Mouse (Mus musculus): Measurements from ENCODE around the gene Ksr1. TPM values are rescaled to one million over a fixed set of nuclear protein-coding genes. Genes with fewer than 3 reads are reported as not detected.

Ksr1 gene
- polyA plus RNA-seq, 1 experiment from 2014 or later: 10.8 TPM

DNA sequence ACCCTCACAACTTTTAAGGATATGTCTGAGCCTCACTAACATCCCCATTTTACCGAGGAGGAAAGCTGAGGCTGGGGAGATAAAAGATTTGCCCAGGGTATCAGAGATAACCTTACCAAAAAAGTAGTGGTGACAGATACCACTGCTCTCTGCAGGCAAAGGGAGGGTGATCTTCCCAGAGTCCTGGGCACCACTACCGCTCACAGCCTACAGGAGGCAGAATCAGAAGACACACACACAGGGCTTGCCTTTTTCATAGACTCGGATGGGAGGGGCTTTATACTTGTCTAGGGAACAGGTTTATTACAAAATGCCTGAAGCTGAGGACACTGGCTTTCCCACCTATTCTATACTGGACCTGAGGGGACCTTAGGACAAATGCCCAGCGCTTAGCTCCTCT lies 43.9 kb downstream of the Ksr1 start:
- no peak overlapping the region; the same call in 1 of the 2 replicates for H3K27ac ChIP-seq (replicated peaks; ENCODE audit: low read depth, low read length)
- 56% methylated on average over 4 of the region's 4 CpGs for WGBS
- peaks cover 11% of the 10 kb centered on the region for H3K4me1 ChIP-seq (ENCODE audit: control insufficient read depth, insufficient read depth, low read length)
- no peaks in the 10 kb centered on the region for H3K27me3 ChIP-seq (replicated peaks; ENCODE audit: control insufficient read depth, insufficient read depth, low read length)
- H3K36me3 ChIP-seq (ENCODE audit: control insufficient read depth, insufficient read depth, low read length): no peaks in the 10 kb centered on the region
- H3K9ac ChIP-seq (ENCODE audit: low read depth, low read length): no peak overlapping the region
- no peak overlapping the region for H3K4me3 ChIP-seq (ENCODE audit: low read depth, low read length)
- DNase-seq (ENCODE audit: low spot score) (no peak), ATAC-seq (ENCODE audit: low read depth) (no peak)
- no peak overlapping the region for H3K4me2 ChIP-seq (ENCODE audit: low read depth, low read length)
- H3K9me3 ChIP-seq (ENCODE audit: control insufficient read depth, low read length): no peaks in the 10 kb centered on the region

DNA sequence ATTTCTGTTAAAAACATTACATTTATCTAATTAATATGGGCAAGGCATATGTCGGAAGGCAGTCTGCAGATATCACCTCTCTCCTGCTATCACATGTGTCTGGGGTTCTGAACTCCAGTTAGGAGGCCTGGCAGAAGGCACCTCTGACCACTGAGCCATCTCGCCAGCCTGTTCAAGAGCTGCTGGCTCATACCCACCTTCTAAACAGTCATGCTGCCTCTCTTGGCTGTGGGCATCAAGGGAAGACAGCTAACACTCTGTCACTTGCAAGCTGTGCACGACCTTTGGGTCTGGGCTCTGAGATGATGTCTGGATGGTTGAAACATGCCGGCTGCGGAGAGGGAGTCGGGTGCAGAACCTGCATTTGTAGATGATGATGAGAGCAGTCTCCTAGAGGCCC lies 44.6 kb downstream of the Ksr1 start:
- Histone ChIP-seq H3K27ac (replicated peaks; ENCODE audit: low read depth, low read length) (no peak overlapping the region), H3K36me3 (ENCODE audit: control insufficient read depth, insufficient read depth, low read length) (no peaks in the 10 kb centered on the region), H3K9me3 (ENCODE audit: control insufficient read depth, low read length) (no peaks in the 10 kb centered on the region), H3K4me2 (ENCODE audit: low read depth, low read length) (no peak overlapping the region), H3K9ac (ENCODE audit: low read depth, low read length) (no peak overlapping the region), H3K4me3 (ENCODE audit: low read depth, low read length) (no peak overlapping the region), H3K27me3 (replicated peaks; ENCODE audit: control insufficient read depth, insufficient read depth, low read length) (no peaks in the 10 kb centered on the region), H3K4me1 (ENCODE audit: control insufficient read depth, insufficient read depth, low read length) (peaks cover 16% of the 10 kb centered on the region)
- DNase-seq (ENCODE audit: low spot score) (no peak), ATAC-seq (ENCODE audit: low read depth) (no peak)
- WGBS: 89% methylated on average over 6 of the region's 6 CpGs

DNA sequence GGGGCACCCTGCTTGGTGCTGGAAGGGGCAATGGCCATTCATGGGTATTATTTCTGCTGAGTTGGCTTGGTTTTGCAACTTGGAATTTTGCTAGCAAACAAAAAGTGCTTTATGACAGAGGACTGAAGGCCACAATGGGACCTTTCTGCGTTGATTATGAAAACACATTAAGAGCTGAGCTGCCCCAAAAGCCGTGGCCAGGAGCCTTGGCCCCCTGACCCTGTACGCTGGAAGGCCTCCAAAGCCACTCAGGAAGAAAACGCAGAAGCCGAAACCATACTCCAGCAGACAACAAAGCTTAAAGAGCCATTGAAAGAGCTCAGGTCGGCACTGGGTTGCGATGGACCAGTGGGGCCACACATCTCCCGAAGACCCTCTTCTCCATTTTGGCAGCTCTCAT lies 47.2 kb downstream of the Ksr1 start:
- Histone ChIP-seq H3K4me1 (ENCODE audit: control insufficient read depth, insufficient read depth, low read length) (peaks cover 34% of the 10 kb centered on the region), H3K4me2 (ENCODE audit: low read depth, low read length) (no peak overlapping the region), H3K9ac (ENCODE audit: low read depth, low read length) (no peak overlapping the region), H3K27me3 (replicated peaks; ENCODE audit: control insufficient read depth, insufficient read depth, low read length) (no peaks in the 10 kb centered on the region), H3K27ac (replicated peaks; ENCODE audit: low read depth, low read length) (peak overlapping the region; percentile 28), H3K9me3 (ENCODE audit: control insufficient read depth, low read length) (no peaks in the 10 kb centered on the region), H3K4me3 (ENCODE audit: low read depth, low read length) (no peak overlapping the region), H3K36me3 (ENCODE audit: control insufficient read depth, insufficient read depth, low read length) (no peaks in the 10 kb centered on the region)
- DNase-seq (ENCODE audit: low spot score): no peak
- ATAC-seq (ENCODE audit: low read depth): no peak
- WGBS: 33% methylated on average over 8 of the region's 8 CpGs

DNA sequence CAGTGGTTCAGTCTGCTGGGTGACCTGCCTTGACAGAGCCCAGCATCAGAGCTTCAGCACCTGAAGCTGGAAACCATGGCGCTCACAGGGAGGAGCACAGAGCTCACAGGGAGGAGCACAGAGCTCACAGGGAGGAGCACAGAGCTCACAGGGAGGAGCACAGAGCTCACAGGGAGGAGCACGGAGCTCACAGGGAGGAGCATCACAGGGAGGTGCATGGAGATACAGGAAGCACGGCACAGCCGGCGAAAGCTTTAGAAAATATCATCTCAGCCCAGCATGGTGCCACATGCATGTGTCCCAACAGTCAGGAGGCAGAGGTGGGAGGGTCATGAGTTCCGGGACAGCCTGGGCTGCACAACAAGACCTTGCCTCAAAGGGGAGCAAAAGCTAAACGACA lies 48.5 kb downstream of the Ksr1 start:
- no peak overlapping the region for H3K4me2 ChIP-seq (ENCODE audit: low read depth, low read length)
- no peak for ATAC-seq (ENCODE audit: low read depth)
- WGBS: 86% methylated on average over 7 of the region's 7 CpGs
- H3K4me3 ChIP-seq (ENCODE audit: low read depth, low read length): no peak overlapping the region
- no peak for DNase-seq (ENCODE audit: low spot score)
- no peaks in the 10 kb centered on the region for H3K36me3 ChIP-seq (ENCODE audit: control insufficient read depth, insufficient read depth, low read length)
- H3K27ac ChIP-seq (replicated peaks; ENCODE audit: low read depth, low read length): no peak overlapping the region
- no peaks in the 10 kb centered on the region for H3K27me3 ChIP-seq (replicated peaks; ENCODE audit: control insufficient read depth, insufficient read depth, low read length)
- H3K9me3 ChIP-seq (ENCODE audit: control insufficient read depth, low read length): no peaks in the 10 kb centered on the region
- peaks cover 37% of the 10 kb centered on the region for H3K4me1 ChIP-seq (ENCODE audit: control insufficient read depth, insufficient read depth, low read length)
- no peak overlapping the region for H3K9ac ChIP-seq (ENCODE audit: low read depth, low read length)

DNA sequence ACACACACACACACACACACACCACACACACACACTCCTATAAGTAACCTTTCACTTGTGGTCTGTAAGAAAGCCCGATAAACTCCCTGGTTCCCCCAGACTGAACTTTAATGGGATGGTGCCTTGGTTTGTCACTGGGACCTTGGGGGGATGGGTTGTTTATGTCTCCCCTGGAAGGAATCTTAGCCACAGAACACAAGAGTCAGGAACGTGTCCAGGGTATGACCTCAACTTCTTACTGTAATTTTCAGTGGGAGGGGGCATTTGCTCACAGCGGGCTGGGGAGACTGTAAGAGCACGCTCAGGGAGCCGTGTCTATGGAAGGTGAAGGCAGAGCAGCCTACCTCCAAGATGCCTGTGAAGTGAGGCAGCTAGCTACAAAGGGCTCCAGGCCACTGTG lies 49.5 kb downstream of the Ksr1 start:
- Histone ChIP-seq H3K36me3 (ENCODE audit: control insufficient read depth, insufficient read depth, low read length) (no peaks in the 10 kb centered on the region), H3K4me2 (ENCODE audit: low read depth, low read length) (no peak overlapping the region), H3K27me3 (replicated peaks; ENCODE audit: control insufficient read depth, insufficient read depth, low read length) (no peaks in the 10 kb centered on the region), H3K9me3 (ENCODE audit: control insufficient read depth, low read length) (no peaks in the 10 kb centered on the region), H3K27ac (replicated peaks; ENCODE audit: low read depth, low read length) (no peak overlapping the region), H3K9ac (ENCODE audit: low read depth, low read length) (no peak overlapping the region), H3K4me3 (ENCODE audit: low read depth, low read length) (no peak overlapping the region), H3K4me1 (ENCODE audit: control insufficient read depth, insufficient read depth, low read length) (peaks cover 37% of the 10 kb centered on the region)
- 65% methylated on average over 5 of the region's 5 CpGs for WGBS
- ATAC-seq (ENCODE audit: low read depth) (no peak), DNase-seq (ENCODE audit: low spot score) (no peak)

DNA sequence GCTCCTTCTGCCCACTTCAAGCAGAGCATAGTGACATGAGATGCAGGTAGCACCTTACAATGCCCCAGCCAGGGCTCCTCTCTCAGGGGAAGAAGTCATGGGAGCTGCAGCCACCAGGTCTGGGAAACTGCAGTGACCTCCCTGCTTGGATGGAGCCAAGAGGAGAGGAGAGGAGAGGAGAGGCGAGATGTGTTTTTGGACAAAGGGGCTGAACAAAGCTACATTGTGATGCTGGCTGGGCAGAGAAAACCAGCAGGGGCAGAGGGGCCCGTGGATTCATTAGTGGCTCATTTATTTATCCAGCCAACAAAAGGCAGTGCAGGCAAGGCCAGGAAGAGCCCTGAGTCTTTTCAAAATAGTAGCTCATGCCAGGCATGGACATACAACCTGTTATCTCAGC lies 50.5 kb downstream of the Ksr1 start:
- H3K9me3 ChIP-seq (ENCODE audit: control insufficient read depth, low read length): no peaks in the 10 kb centered on the region
- no peaks in the 10 kb centered on the region for H3K27me3 ChIP-seq (replicated peaks; ENCODE audit: control insufficient read depth, insufficient read depth, low read length)
- WGBS: 28% methylated on average over 2 of the region's 2 CpGs
- H3K9ac ChIP-seq (ENCODE audit: low read depth, low read length): no peak overlapping the region; the same call in 1 of the 2 replicates
- no peak overlapping the region for H3K4me3 ChIP-seq (ENCODE audit: low read depth, low read length)
- ATAC-seq (ENCODE audit: low read depth) (no peak), DNase-seq (ENCODE audit: low spot score) (no peak)
- peaks cover 37% of the 10 kb centered on the region for H3K4me1 ChIP-seq (ENCODE audit: control insufficient read depth, insufficient read depth, low read length)
- H3K27ac ChIP-seq (replicated peaks; ENCODE audit: low read depth, low read length): peak overlapping the region; percentile 70
- H3K36me3 ChIP-seq (ENCODE audit: control insufficient read depth, insufficient read depth, low read length): no peaks in the 10 kb centered on the region
- H3K4me2 ChIP-seq (ENCODE audit: low read depth, low read length): no peak overlapping the region

DNA sequence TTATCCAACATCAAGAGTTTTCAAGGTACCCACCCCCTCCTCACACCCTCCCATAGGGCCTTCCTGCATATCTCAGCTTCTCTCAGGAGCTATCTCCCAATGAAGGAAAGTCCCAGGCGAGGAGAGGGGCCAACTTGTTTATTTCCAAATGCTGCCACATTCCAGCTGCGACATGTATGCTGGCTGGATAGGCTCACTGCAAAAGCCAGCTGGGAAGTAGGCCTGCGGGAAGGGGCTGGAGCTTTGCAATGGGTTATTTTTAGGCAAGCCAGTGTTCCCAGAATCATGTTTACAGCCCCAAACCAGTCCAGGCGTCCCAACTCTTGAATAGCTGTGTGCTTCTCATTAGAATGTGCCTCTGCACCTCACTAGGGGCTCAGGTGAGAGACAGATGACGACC lies 51.5 kb downstream of the Ksr1 start:
- H3K4me2 ChIP-seq (ENCODE audit: low read depth, low read length): no peak overlapping the region
- 0 out of 2 replicates have a peak overlapping the region, but pooled peaks have one; percentile 1 for H3K9ac ChIP-seq (ENCODE audit: low read depth, low read length)
- H3K27ac ChIP-seq (replicated peaks; ENCODE audit: low read depth, low read length): peak overlapping the region; percentile 70
- no peak overlapping the region for H3K4me3 ChIP-seq (ENCODE audit: low read depth, low read length)
- DNase-seq (ENCODE audit: low spot score) (peak; percentile 81), ATAC-seq (ENCODE audit: low read depth) (no peak)
- WGBS: 40% methylated on average over 5 of the region's 5 CpGs
- no peaks in the 10 kb centered on the region for H3K27me3 ChIP-seq (replicated peaks; ENCODE audit: control insufficient read depth, insufficient read depth, low read length)
- H3K9me3 ChIP-seq (ENCODE audit: control insufficient read depth, low read length): no peaks in the 10 kb centered on the region
- H3K4me1 ChIP-seq (ENCODE audit: control insufficient read depth, insufficient read depth, low read length): peaks cover 37% of the 10 kb centered on the region
- H3K36me3 ChIP-seq (ENCODE audit: control insufficient read depth, insufficient read depth, low read length): no peaks in the 10 kb centered on the region

DNA sequence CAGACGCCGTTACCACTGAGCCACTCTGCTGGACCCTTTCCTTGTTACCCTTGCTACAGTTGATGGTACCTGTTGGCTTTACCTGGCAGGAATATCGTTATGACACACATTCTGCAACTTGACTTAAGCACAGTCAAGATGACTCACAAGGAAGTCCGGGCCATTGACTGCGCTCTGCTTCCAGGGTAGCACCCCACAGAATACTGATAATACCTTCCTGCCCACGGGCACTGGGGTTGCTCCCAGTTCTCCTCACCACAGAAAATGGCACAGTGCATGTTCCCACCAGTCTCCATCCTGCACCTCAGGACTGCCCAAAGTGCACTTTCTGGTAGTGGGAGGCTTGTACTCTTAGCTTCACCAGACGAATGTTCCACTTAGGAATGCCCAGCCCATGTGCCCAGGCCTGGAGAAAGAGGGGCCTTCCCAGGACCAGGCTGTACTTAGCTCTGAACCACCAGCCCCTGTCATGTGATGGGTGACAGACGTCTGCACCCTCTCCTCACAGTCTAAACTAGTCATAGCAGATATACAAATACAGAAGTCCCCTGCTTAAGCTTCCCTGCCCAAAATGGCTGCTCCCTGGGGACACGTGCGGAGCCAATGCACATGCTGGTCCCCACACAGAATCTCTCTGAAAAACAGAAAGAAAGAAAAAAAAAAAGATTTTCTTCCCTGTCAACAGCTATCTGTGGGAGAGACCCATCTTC lies 52.1 kb downstream of the Ksr1 start:
- Histone ChIP-seq H3K36me3 (ENCODE audit: control insufficient read depth, insufficient read depth, low read length) (no peaks in the 10 kb centered on the region), H3K9ac (ENCODE audit: low read depth, low read length) (no peak overlapping the region), H3K9me3 (ENCODE audit: control insufficient read depth, low read length) (no peaks in the 10 kb centered on the region), H3K4me2 (ENCODE audit: low read depth, low read length) (no peak overlapping the region), H3K4me3 (ENCODE audit: low read depth, low read length) (no peak overlapping the region), H3K27me3 (replicated peaks; ENCODE audit: control insufficient read depth, insufficient read depth, low read length) (no peaks in the 10 kb centered on the region), H3K4me1 (ENCODE audit: control insufficient read depth, insufficient read depth, low read length) (peaks cover 38% of the 10 kb centered on the region), H3K27ac (replicated peaks; ENCODE audit: low read depth, low read length) (peak overlapping the region; percentile 70; the same call in 1 of the 2 replicates)
- DNase-seq (ENCODE audit: low spot score) (no peak), ATAC-seq (ENCODE audit: low read depth) (no peak)
- 82% methylated on average over 10 of the region's 10 CpGs for WGBS

DNA sequence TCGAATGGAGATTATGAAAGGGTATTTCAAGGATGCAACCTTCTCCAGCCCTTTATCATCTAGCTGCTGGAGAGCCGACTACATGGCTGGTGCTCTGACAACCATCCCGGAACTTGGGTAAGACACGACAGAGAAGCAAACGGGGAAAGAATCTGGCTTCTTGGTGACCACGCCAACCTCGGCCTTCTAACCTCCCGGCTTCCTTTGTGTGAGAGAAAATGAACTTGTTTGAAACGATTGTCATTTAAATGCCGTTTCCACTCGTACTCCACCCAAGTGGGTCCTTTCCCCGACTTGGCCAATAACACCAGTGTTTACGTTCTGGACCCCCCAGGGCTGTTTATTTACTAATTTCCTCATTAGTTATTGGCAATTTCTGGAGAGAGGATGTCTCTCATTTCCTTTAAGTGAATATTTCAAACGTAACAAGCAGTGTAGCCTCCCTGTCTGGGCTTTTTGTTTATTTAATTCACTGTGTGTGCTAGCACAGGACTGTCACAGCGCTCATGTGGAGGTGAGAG lies 52.8 kb downstream of the Ksr1 start:
- H3K9ac ChIP-seq (ENCODE audit: low read depth, low read length): no peak overlapping the region
- whole genome bisulfite sequencing: 77% methylated on average over 15 of the region's 15 CpGs
- no peaks in the 10 kb centered on the region for H3K36me3 ChIP-seq (ENCODE audit: control insufficient read depth, insufficient read depth, low read length)
- no peaks in the 10 kb centered on the region for H3K9me3 ChIP-seq (ENCODE audit: control insufficient read depth, low read length)
- H3K4me2 ChIP-seq (ENCODE audit: low read depth, low read length): no peak overlapping the region
- ATAC-seq (ENCODE audit: low read depth) (no peak), DNase-seq (ENCODE audit: low spot score) (no peak)
- H3K4me3 ChIP-seq (ENCODE audit: low read depth, low read length): no peak overlapping the region
- no peak overlapping the region for H3K27ac ChIP-seq (replicated peaks; ENCODE audit: low read depth, low read length)
- peaks cover 33% of the 10 kb centered on the region for H3K4me1 ChIP-seq (ENCODE audit: control insufficient read depth, insufficient read depth, low read length)
- no peaks in the 10 kb centered on the region for H3K27me3 ChIP-seq (replicated peaks; ENCODE audit: control insufficient read depth, insufficient read depth, low read length)

Data from embryonic facial prominence, embryonic 14.5 days (tissue).